Mouse (Mus musculus) erythroblast, embryonic 14.5 days (primary cell): ENCODE results near the gene Gpx7.

Source experiments
- GATA1 ChIP-seq: IDR thresholded peaks from 2 replicates; pipeline ENCODE4 v1.6.1; 2012; ENCODE audit warnings: low read length, inconsistent platforms, mixed read lengths
- TAL1 ChIP-seq: IDR thresholded peaks from 3 replicates; pipeline ENCODE4 v1.6.1; 2012; ENCODE audit warnings: low read length, inconsistent platforms, mixed read lengths

- no peak for TF ChIP-seq TAL1
- TF ChIP-seq GATA1: no peak
These were observed 48.3 kb downstream of the Gpx7 start for GRCm38 (mm10) chr4:108358498-108358897.
